Mouse (Mus musculus) heart, embryonic 14.5 days (tissue): ENCODE results near the gene Filip1l. TPM values are rescaled to one million over a fixed set of nuclear protein-coding genes. Genes with fewer than 3 reads are reported as not detected.
A peak's percentile ranks its signal among the peaks of the same experiment; 100 is the strongest.

Source experiments
- ATAC-seq: fragments of 200-750 bp; cut with Nextera tagmentation; 2 replicates; pipeline ENCODE4 v1.8.0; 2017; ENCODE audit warnings: low read depth, moderate TSS enrichment; ENCODE audit not compliant: insufficient number of reproducible peaks, insufficient read depth, low FRiP score
- H3K27ac ChIP-seq, 2 experiments: fragments of 200-500 bp in 1 of 2; fragments of 300-500 bp in 1 of 2; sonication (generic) in 1 of 2; replicated peaks in 1 of 2; 2 replicates each; pipeline ENCODE4 v1.5.1; 2012 to 2014; ENCODE audit warnings: low read depth in 2 of 2, low read length in 2 of 2, control low read depth in 1 of 2, mild to moderate bottlenecking in 1 of 2, mixed read lengths in 1 of 2; ENCODE audit not compliant: control insufficient read depth in 1 of 2, insufficient read depth in 1 of 2
- H3K27me3 ChIP-seq: fragments of 300-500 bp; sonication (generic); 2 replicates; pipeline ENCODE4 v1.6.1; 2014; ENCODE audit warnings: mild to moderate bottlenecking, low read length, control low read depth; ENCODE audit not compliant: control insufficient read depth, insufficient read depth
- H3K36me3 ChIP-seq: fragments of 300-500 bp; sonication (generic); 2 replicates; pipeline ENCODE4 v1.6.1; 2014; ENCODE audit warnings: mild to moderate bottlenecking, control low read depth, low read length, mixed read lengths; ENCODE audit not compliant: control insufficient read depth, insufficient read depth
- H3K4me1 ChIP-seq, 2 experiments: fragments of 200-500 bp in 1 of 2; fragments of 300-500 bp in 1 of 2; sonication (generic) in 1 of 2; 2 replicates each; pipeline ENCODE4 v1.6.1; 2012 to 2014; ENCODE audit warnings: low read length in 2 of 2, control low read depth in 1 of 2, mixed read lengths in 1 of 2; ENCODE audit not compliant: control insufficient read depth in 2 of 2, insufficient read depth in 2 of 2
- H3K4me2 ChIP-seq: fragments of 300-500 bp; sonication (generic); 2 replicates; pipeline ENCODE4 v1.6.1; 2014; ENCODE audit warnings: mild to moderate bottlenecking, low read length
- H3K4me3 ChIP-seq, 2 experiments: fragments of 200-500 bp in 1 of 2; fragments of 300-500 bp in 1 of 2; sonication (generic) in 1 of 2; 2 replicates each; pipeline ENCODE4 v1.5.1; 2012 to 2014; ENCODE audit warnings: low read length in 2 of 2, mild to moderate bottlenecking in 2 of 2, control low read depth in 1 of 2, low read depth in 1 of 2, moderate library complexity in 1 of 2; ENCODE audit not compliant: control insufficient read depth in 1 of 2, insufficient read depth in 1 of 2
- H3K9ac ChIP-seq: fragments of 300-500 bp; sonication (generic); 2 replicates; pipeline ENCODE4 v1.6.1; 2014; ENCODE audit warnings: mild to moderate bottlenecking, low read length
- H3K9me3 ChIP-seq: fragments of 300-500 bp; sonication (generic); 2 replicates; pipeline ENCODE4 v1.6.1; 2016; ENCODE audit warnings: low read length, control low read depth; ENCODE audit not compliant: control insufficient read depth
- WGBS: fragments of 180-500 bp; shearing (Covaris S2); extraction: QIAGEN DNeasy Blood & Tissue Kit; methylation state at CpG from one replicate; pipeline ENCODE4 v1.1.7; 2014; 5-methylcytosine and 5-hydroxymethylcytosine counted together
- polyA plus RNA-seq: library from polyadenylated mRNA; unstranded; fragments of >200 nt; fragmentation: Nextera tagmentation; extraction: Ambion mirVana; gene quantifications from 2 replicates; pipeline ENCODE4 v1.2.1, GENCODE M21; 2014

Filip1l gene
- polyA plus RNA-seq, 1 experiment from 2014 or later = 27.7 TPM

DNA sequence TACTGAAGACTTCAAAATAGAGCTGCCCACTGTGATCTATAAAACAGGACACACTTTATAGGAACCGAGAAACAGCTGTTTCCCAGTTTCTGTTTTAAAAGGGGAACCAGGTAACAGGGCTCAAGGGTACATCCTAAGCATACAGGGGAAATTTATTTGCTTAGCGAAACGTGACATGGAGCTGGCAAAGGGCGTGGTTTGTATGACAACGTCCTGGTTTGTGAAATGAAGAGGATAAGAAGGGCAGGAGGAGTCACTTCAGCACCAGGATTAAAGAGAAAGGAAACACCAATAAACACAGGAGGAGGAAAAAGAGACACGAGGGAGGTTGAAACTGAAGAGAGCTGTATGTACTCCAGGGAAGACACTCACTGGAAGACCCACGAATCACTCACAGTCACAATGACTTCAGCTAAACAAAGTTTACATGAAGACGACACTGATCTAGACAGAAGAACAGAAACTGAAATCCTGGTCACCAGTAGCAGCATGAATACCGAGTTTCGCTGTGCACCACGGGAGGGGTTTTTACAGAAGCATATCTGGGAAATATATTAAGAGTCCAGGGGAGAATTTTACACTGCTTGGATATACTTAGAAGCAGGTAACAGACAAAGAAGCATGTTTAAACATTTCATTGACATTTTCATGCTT lies 16.0 kb upstream of the Filip1l start:
- Histone ChIP-seq H3K9ac (no peak overlapping the region), H3K36me3 (no peaks in the 10 kb centered on the region), H3K9me3 (no peaks in the 10 kb centered on the region), H3K27ac (no peak overlapping the region), H3K4me1 (no peaks in the 10 kb centered on the region), H3K4me2 (no peak overlapping the region), H3K4me3 (no peak overlapping the region), H3K27me3 (no peaks in the 10 kb centered on the region)
- WGBS = 73% methylated on average over 11 of the region's 11 CpGs
- no peak for ATAC-seq

DNA sequence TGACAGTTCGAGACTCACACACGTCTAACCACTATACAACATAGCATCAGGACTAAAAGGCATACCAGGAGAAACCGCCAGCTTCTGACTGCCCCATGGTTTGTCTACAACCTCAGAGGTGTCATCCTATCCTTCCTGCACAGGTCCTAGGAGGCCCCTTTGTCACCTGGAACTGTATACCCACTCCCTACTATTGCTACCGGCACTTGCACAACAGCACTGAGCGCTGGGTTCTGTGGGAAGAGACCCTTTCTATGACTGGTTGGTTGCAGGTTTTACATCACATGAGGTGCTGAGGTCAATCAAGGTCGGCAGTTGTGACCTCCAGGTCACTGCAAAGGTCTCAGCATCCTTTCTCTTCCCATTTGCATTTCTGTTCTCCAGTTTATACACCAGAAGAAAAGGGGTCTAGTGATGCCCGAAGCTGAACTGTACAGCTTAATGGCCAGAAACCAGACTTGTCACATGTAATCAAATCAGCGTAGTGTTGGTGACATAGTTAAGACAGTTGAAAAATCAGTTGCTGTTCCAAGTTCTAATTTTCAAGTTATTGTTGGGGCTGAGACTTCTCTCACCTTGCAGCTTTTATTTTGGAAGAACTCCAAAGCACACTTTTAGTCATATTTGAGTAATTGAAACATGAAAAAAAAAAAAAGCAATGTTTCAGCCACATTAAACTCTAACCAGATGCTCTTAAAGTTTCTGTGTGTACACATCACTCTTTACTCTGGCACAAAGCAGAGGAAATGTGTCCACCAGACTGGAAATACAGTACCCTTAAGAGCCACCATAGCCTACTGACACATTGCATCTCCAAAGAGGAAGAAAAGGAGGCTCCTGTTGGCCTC lies 12.9 kb upstream of the Filip1l start:
- no peak overlapping the region for H3K4me2 ChIP-seq
- ATAC-seq = no peak
- no peaks in the 10 kb centered on the region for H3K4me1 ChIP-seq
- H3K27ac ChIP-seq = no peak overlapping the region
- H3K4me3 ChIP-seq = no peak overlapping the region
- H3K9me3 ChIP-seq = no peaks in the 10 kb centered on the region
- no peaks in the 10 kb centered on the region for H3K27me3 ChIP-seq
- WGBS = 81% methylated on average over 8 of the region's 8 CpGs
- no peaks in the 10 kb centered on the region for H3K36me3 ChIP-seq
- H3K9ac ChIP-seq = no peak overlapping the region

DNA sequence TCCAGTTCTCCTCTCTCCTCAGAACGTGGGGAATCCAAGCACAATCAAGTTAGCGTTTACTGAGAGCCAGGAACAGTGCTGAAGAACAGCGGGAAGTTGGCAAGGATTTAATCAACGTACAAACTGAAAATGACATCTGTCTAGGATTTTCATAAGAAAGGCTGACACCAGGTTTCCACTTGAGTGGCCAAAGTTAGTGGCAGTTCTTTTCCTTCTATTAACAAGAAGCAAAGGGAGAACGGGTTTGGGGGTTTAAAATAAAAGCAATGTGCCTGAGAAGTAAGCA lies 12.3 kb upstream of the Filip1l start:
- no peak overlapping the region for H3K4me2 ChIP-seq
- no peak overlapping the region for H3K9ac ChIP-seq
- ATAC-seq = no peak
- no peaks in the 10 kb centered on the region for H3K27me3 ChIP-seq
- H3K4me3 ChIP-seq = no peak overlapping the region
- 50% methylated on average over 5 of the region's 5 CpGs for WGBS
- no peak overlapping the region for H3K27ac ChIP-seq
- no peaks in the 10 kb centered on the region for H3K4me1 ChIP-seq
- H3K9me3 ChIP-seq = no peaks in the 10 kb centered on the region
- H3K36me3 ChIP-seq = no peaks in the 10 kb centered on the region

DNA sequence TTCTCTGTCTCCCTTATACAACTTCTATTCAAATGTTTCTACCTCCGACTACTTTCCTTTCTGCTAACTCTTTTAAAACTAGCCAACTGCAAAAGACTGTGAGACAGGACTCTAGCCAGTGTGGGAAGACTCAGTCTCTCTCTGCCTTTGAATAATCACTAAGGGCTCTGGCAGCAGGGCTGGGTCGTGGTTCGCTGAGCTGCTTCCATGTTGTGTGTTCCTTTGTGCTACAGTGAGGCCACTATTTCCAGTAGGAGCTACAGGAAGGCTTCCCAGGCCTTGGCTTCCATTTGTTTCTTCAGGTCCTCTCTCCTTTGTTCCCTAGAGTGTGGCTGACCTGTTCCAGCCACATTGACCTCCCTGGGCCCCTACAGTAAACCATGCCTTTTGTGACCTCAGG lies 6.6 kb upstream of the Filip1l start:
- H3K27me3 ChIP-seq = no peaks in the 10 kb centered on the region
- ATAC-seq = no peak
- no peak overlapping the region for H3K9ac ChIP-seq
- H3K4me2 ChIP-seq = no peak overlapping the region
- WGBS = 85% methylated on average over 3 of the region's 3 CpGs
- no peaks in the 10 kb centered on the region for H3K9me3 ChIP-seq
- peaks cover 0 to 5% of the 10 kb centered on the region in 2 experiments; a peak in 1 of 4 replicates for H3K4me1 ChIP-seq
- H3K27ac ChIP-seq = no peak overlapping the region
- H3K4me3 ChIP-seq = no peak overlapping the region
- no peaks in the 10 kb centered on the region for H3K36me3 ChIP-seq

DNA sequence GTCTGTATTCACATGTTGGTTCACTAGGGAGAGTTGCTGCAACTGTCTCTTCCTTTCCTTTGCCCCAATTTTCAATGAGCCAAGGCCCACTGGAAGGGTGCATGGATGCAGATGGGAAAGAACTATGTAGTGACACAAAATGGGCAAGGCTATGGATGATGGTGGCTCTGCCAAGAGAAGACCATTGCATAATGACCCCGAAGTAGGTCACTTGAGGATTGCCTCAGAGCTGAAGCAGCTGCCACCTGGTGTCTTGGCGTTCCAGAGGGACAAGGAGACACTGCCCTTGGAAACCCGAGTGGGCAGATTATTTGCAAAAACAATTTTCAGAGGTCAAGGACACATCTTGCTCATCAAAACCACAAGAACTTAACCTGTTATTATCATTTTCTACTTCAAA lies 3.9 kb upstream of the Filip1l start:
- Histone ChIP-seq H3K9ac (no peak overlapping the region), H3K27me3 (no peaks in the 10 kb centered on the region), H3K4me1 (peaks cover 7 to 16% of the 10 kb centered on the region in 2 experiments; a peak in 3 of 4 replicates), H3K27ac (no peak overlapping the region), H3K4me3 (no peak overlapping the region), H3K4me2 (no peak overlapping the region), H3K36me3 (no peaks in the 10 kb centered on the region), H3K9me3 (no peaks in the 10 kb centered on the region)
- no peak for ATAC-seq
- WGBS = 72% methylated on average over 3 of the region's 3 CpGs

DNA sequence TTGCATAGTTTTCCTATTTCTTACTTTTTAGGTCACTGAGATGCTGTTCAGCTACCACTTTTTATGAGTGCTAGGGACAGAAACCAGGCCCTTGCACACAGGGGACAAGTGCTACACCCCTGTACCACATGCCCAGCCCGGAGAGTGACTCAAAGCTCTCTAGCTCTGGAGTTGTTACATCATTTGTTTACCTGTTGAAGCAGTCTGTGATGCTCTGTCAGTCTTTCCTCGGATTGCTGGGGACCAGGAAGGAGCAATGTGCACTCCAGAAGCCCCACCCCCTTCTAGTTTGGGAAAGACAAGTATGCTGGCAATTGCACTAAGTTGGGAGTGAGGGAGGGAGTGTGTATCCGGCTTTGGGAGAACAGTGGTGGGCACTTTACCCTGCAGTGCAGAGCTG lies 3.2 kb upstream of the Filip1l start:
- 23% methylated on average over 3 of the region's 3 CpGs for WGBS
- H3K27me3 ChIP-seq = no peaks in the 10 kb centered on the region
- H3K4me3 ChIP-seq = no peak overlapping the region
- no peak overlapping the region for H3K4me2 ChIP-seq
- H3K27ac ChIP-seq = no peak overlapping the region
- H3K4me1 ChIP-seq = peaks cover 7 to 16% of the 10 kb centered on the region in 2 experiments; a peak in 3 of 4 replicates
- no peaks in the 10 kb centered on the region for H3K36me3 ChIP-seq
- no peak overlapping the region for H3K9ac ChIP-seq
- ATAC-seq = no peak
- no peaks in the 10 kb centered on the region for H3K9me3 ChIP-seq

DNA sequence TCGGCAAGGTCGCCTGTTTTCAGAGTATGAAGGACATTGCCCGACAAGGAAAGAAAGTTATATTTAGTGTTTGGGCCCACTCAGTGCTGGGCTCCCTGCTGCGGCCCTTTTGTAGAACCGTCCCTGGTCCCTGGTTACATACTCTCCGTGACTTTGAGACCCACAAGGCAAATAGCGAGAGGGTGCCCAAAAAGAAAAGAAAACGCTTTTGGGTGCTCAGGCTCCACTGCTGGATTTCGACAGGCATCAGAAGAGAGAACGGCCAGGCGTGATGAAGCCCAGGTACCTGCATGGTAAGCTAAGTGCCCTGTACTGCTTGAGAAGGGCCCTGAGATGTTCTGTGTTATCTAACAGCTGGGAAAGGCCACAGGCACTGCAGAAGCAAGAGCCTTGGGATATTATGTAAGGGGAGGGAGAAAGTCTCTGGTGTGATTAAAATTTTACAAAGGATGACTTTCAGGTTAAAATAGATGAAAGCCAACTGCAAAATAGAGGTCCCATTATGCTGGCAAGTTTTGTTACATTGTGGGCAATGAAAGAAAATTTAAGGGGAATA lies 351 bp downstream of the Filip1l start:
- H3K4me1 ChIP-seq = peaks cover 11 to 37% of the 10 kb centered on the region in 2 experiments
- no peaks in the 10 kb centered on the region for H3K36me3 ChIP-seq
- peak overlapping the region; percentile 72 for H3K9ac ChIP-seq
- ATAC-seq = peak; percentile 22; the same call in 1 of the 2 replicates
- H3K27me3 ChIP-seq = no peaks in the 10 kb centered on the region
- peak overlapping the region; percentile 62 for H3K4me2 ChIP-seq
- no peaks in the 10 kb centered on the region for H3K9me3 ChIP-seq
- peak overlapping the region; percentile 24 to 30 for H3K4me3 ChIP-seq
- 38% methylated on average over 11 of the region's 11 CpGs for WGBS
- H3K27ac ChIP-seq = peak overlapping the region; percentile 84 to 88
